Mouse (Mus musculus): ENCODE data around the gene Hist1h2bf. TPM values are rescaled to one million over a fixed set of nuclear protein-coding genes. Genes with fewer than 3 reads are reported as not detected.
"Not testable (repeated sequence)": the region's sequence is repeated elsewhere in the genome, so short reads cannot be mapped to it uniquely, and the experiment has no call there.

The Hist1h2bf gene
- polyA plus RNA-seq, 1 experiment = 23.2 TPM

DNA sequence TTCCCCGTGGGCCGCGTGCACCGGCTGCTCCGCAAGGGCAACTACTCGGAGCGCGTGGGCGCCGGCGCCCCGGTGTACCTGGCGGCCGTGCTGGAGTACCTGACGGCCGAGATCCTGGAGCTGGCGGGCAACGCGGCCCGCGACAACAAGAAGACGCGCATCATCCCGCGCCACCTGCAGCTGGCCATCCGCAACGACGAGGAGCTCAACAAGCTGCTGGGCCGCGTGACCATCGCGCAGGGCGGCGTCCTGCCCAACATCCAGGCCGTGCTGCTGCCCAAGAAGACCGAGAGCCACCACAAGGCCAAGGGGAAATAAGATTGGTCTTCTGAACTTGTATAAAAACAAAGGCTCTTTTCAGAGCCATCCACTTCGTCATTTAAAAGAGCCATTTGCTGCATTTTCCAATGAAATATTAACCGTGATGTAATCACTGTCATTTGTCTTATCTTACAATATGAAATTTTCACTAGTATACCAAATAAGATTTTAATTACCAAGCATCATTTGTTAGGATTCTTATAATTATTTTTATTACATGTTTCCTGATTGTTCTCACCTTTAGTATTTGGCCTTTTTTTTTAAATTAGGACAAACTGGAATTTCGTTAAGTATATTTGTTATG is 662 bp upstream of the Hist1h2bf start:
- peak; percentile 91 for TF ChIP-seq POLR2A (IDR thresholded peaks at IDR 0.05; ENCODE audit: insufficient read depth, low read length)
- Histone ChIP-seq H3K9ac (ENCODE audit: low read depth, poor library complexity, severe bottlenecking) (peak overlapping the region; percentile 82), H3K4me3 (ENCODE audit: low read depth, low read length) (peak overlapping the region; percentile 59), H3K27ac (ENCODE audit: insufficient read depth, low read length) (peak overlapping the region; percentile 96)
- not testable (repeated sequence) for H3K9me3 ChIP-seq (replicated peaks; ENCODE audit: control insufficient read depth, insufficient read depth, low read length, poor library complexity, severe bottlenecking); H3K27me3 ChIP-seq (ENCODE audit: control insufficient read depth, insufficient read depth, low read length, poor library complexity, severe bottlenecking); H3K4me1 ChIP-seq (ENCODE audit: control insufficient read depth, insufficient read depth, low read length); H3K36me3 ChIP-seq (ENCODE audit: control insufficient read depth, insufficient read depth, low read length, poor library complexity, severe bottlenecking)

DNA sequence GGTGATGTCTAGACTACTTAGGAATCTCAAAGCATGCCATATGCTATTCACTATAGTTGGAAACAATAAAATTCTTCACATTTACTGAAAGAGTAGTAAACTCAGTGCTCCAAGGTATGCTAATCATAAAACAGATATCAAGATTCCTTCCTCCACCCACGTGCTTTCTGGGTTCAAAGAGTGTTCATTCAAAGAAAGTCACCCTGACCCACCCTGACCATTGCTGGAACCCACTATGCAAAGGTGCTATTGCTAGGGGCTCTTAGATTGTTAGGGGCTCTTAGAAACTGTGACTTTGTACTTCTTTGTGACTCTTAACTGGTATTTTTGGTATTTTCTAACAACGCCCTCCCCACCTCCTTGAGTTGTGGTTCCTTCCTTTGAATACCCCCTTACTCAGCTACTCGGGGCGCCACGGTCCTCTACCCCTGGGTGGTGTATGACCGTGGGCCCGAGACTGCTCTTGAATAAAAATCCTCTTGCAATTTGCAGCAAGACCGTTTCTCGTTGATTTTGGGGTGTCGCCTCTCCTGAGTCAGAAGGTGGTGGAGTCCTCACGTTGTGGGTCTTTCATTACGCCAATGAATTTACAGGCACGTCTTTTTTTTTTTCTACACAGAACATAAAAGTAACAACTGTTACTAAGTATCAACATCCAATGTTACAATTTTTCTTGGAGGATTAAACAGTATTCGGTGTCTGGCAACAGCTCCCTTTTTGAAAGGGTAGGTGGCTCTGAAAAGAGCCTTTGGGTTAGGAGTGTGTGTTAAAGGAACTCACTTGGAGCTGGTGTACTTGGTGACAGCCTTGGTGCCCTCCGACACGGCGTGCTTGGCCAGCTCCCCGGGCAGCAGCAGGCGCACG is 730 bp downstream of the Hist1h2bf start:
- H3K4me1 ChIP-seq (ENCODE audit: control insufficient read depth, insufficient read depth, low read length); H3K9me3 ChIP-seq (replicated peaks; ENCODE audit: control insufficient read depth, insufficient read depth, low read length, poor library complexity, severe bottlenecking); H3K36me3 ChIP-seq (ENCODE audit: control insufficient read depth, insufficient read depth, low read length, poor library complexity, severe bottlenecking); H3K27me3 ChIP-seq (ENCODE audit: control insufficient read depth, insufficient read depth, low read length, poor library complexity, severe bottlenecking): not testable (repeated sequence)
- Histone ChIP-seq H3K27ac (ENCODE audit: insufficient read depth, low read length) (peak overlapping the region; percentile 97), H3K4me3 (ENCODE audit: low read depth, low read length) (peak overlapping the region; percentile 72), H3K9ac (ENCODE audit: low read depth, poor library complexity, severe bottlenecking) (peak overlapping the region; percentile 96)

DNA sequence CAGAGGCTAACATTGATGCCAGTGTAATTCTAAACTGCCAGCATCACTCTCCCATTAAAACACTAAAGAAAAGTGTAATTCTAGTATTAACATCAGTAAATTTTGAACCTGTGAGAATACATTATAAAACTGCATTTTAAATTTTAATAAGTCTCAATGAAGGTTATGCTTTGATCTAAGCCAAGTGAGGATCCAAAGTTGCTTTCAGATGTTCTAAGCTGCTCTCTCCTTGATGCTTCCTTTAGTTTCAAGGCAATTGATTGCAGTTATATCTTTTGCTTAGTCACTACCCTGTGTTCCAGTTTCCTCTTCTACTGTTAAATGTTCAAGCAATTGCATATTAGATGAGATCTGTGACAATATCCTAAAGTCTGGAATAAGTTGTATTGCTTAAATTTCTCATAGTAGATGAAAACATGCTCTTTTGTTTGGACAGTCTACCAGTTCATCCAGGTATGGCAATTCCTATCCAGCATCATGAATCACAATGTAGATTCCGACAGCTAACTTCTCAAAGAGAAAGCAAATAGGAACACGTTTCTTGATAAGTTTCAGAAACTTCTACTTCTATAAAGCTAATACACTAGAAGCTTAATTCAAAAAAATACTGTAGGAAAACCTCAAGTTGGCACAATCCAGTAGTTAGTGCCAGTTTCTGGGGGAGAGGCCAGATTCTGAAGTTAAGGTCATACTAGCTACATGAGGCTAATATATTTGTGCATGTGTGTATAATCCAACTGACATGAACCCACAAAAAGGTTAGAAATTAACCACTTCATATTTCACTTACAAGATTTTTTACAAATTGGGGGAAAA is 1.6 kb downstream of the Hist1h2bf start:
- TF ChIP-seq POLR2A (IDR thresholded peaks at IDR 0.05; ENCODE audit: insufficient read depth, low read length) = no peak
- no peaks in the 10 kb centered on the region for H3K4me1 ChIP-seq (ENCODE audit: control insufficient read depth, insufficient read depth, low read length)
- H3K9me3 ChIP-seq (replicated peaks; ENCODE audit: control insufficient read depth, insufficient read depth, low read length, poor library complexity, severe bottlenecking) = no peaks in the 10 kb centered on the region

DNA sequence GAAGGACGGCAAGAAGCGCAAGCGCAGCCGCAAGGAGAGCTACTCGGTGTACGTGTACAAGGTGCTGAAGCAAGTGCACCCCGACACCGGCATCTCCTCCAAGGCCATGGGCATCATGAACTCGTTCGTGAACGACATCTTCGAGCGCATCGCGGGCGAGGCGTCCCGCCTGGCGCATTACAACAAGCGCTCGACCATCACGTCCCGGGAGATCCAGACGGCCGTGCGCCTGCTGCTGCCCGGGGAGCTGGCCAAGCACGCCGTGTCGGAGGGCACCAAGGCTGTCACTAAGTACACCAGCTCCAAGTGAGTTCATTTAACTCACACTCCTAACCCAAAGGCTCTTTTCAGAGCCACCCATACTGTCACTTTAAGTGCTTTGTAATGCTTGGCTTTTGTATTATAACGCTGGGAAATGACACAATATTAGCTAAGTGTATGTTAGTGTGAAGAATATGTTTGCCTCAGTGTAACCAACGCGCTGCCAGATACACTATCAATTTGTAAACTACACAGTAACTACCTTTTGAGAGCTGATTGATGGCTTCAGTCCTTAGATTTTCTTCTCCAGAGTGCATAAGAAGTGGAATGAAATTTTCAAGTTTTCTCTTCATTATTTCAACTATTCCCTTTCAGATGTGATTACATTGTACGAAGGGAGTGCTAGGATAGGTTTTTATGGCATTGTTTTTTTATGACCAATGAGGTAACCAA is 2.3 kb downstream of the Hist1h2bf start:
- peak overlapping the region; percentile 78 for H3K4me3 ChIP-seq (ENCODE audit: low read depth, low read length)
- not testable (repeated sequence) for H3K9me3 ChIP-seq (replicated peaks; ENCODE audit: control insufficient read depth, insufficient read depth, low read length, poor library complexity, severe bottlenecking); H3K27me3 ChIP-seq (ENCODE audit: control insufficient read depth, insufficient read depth, low read length, poor library complexity, severe bottlenecking); H3K36me3 ChIP-seq (ENCODE audit: control insufficient read depth, insufficient read depth, low read length, poor library complexity, severe bottlenecking); H3K4me1 ChIP-seq (ENCODE audit: control insufficient read depth, insufficient read depth, low read length)
- peak overlapping the region; percentile 86 for H3K27ac ChIP-seq (ENCODE audit: insufficient read depth, low read length)
- peak; percentile 95 for TF ChIP-seq POLR2A (IDR thresholded peaks at IDR 0.05; ENCODE audit: insufficient read depth, low read length)
- H3K9ac ChIP-seq (ENCODE audit: low read depth, poor library complexity, severe bottlenecking) = peak overlapping the region; percentile 96

More for the DNA sequence above, 1.6 kb downstream of the Hist1h2bf start:
- H3K9ac ChIP-seq (ENCODE audit: low read depth, poor library complexity, severe bottlenecking) = peak overlapping the region; percentile 96
- H3K27me3 ChIP-seq (ENCODE audit: control insufficient read depth, insufficient read depth, low read length, poor library complexity, severe bottlenecking) = no peaks in the 10 kb centered on the region
- H3K4me3 ChIP-seq (ENCODE audit: low read depth, low read length) = no peak overlapping the region
- no peaks in the 10 kb centered on the region for H3K36me3 ChIP-seq (ENCODE audit: control insufficient read depth, insufficient read depth, low read length, poor library complexity, severe bottlenecking)
- peak overlapping the region; percentile 44 for H3K27ac ChIP-seq (ENCODE audit: insufficient read depth, low read length)

DNA sequence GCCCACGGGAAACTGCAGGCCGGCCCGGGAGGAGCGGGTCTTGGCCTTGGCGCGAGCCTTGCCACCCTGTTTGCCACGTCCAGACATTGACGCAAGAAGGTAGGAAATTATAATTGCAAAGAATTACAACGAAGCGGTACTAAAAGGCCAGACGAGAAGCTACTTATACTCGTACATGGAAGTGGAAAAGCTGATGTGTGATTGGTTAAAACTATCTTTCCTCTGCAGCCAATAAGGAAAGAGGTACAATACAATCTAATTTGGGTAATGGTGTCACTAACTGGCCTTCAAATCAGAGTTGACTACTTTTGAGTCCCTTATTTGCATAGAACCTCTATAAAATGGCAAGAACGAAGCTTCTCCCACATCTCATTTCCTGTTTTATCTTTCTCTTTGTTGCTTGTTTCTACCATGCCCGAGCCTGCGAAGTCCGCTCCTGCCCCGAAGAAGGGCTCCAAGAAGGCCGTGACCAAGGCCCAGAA is 2.9 kb downstream of the Hist1h2bf start, which contains the start of the genes Hist1h2ae and Hist1h2bg:
Hist1h2ae (minus strand) TSS at position 199 of the 482 bp plus-strand sequence.
Hist1h2bg (plus strand) TSS at position 375 of the 482 bp plus-strand sequence.
- no peak for TF ChIP-seq CTCF (IDR thresholded peaks at IDR 0.05; ENCODE audit: low read depth, low read length)
- TF ChIP-seq EP300 (IDR thresholded peaks at IDR 0.05; ENCODE audit: insufficient read depth, low read depth, low read length) = no peak
- no peak for TF ChIP-seq POLR2A (IDR thresholded peaks at IDR 0.05; ENCODE audit: insufficient read depth, low read length)
- peak within 1 kb of the TSS; percentile 93 for H3K27ac ChIP-seq (ENCODE audit: insufficient read depth, low read length)
- no peaks in the 10 kb centered on the region for H3K4me1 ChIP-seq (ENCODE audit: control insufficient read depth, insufficient read depth, low read length)
- H3K9me3 ChIP-seq (replicated peaks; ENCODE audit: control insufficient read depth, insufficient read depth, low read length, poor library complexity, severe bottlenecking) = no peaks in the 10 kb centered on the region
- peak within 1 kb of the TSS; percentile 96 for H3K9ac ChIP-seq (ENCODE audit: low read depth, poor library complexity, severe bottlenecking)
- peak within 1 kb of the TSS; percentile 78 for H3K4me3 ChIP-seq (ENCODE audit: low read depth, low read length)
- no peaks in the 10 kb centered on the region for H3K27me3 ChIP-seq (ENCODE audit: control insufficient read depth, insufficient read depth, low read length, poor library complexity, severe bottlenecking)
- H3K36me3 ChIP-seq (ENCODE audit: control insufficient read depth, insufficient read depth, low read length, poor library complexity, severe bottlenecking) = no peaks in the 10 kb centered on the region
